Comparison of ENCODE assay signal across 17 mouse cellular contexts in the genomic region with DNA sequence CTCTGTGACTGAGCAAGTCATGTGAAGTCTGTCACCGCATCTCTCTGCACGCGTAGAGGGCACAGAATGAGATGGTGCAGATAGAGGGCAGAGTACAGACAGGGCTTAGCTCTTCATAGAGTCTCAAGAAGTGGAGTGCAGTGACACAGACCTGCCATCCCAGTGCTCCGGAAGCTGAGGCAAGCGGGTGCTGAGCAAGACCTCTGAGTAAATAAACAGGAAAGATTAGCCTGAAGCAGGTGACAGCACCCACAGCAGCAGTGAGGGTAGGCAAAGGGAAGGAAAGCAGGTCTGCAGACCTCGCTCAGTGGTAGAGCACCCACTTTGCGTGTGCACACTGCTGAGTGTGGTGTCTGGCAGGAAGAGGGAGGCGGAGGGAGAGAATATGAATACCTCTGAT. TPM values are rescaled to one million over a fixed set of nuclear protein-coding genes. Genes with fewer than 3 reads are reported as not detected.
DNase-seq lines count a peak whose midpoint lies in the region; ATAC-seq lines count a peak whose summit lies in the region.
"Had no signal": no experiment of that assay in that cellular context is flagged by ENCODE, and none has a peak within 500 bp of the region (broad histone marks: within the 10 kb centered on the region; RNA-seq: fewer than 3 reads in every experiment).

No protein-coding gene starts in this region.

- 0 out of 2 replicates have a peak, but pooled peaks have one; percentile 9 for ATAC-seq in megakaryocyte progenitor cell, adult 5-6 weeks (replicated peaks; ENCODE audit: poor library complexity)
- ATAC-seq: forebrain, embryonic 16.5 days had no signal

- peak; percentile 54 for DNase-seq in 416B (ENCODE audit: low read depth)
- peak; percentile 64 to 71 for DNase-seq in CD8-positive naive resting alpha-beta T cell, adult 2 months (ENCODE audit: low read depth in 2 of 2, low spot score in 2 of 2)
- DNase-seq in thymus, postnatal 0 days (ENCODE audit: low spot score), result peak; percentile 77
- DNase-seq in urinary bladder, adult 2 months (ENCODE audit: low spot score), result no peak
- no peak for DNase-seq in adrenal gland, postnatal 36 days
- no peak for DNase-seq in layer of hippocampus, adult 18-20 months (ENCODE audit: low spot score in 2 of 2)
- DNase-seq: cerebellum, adult 11 months; cerebellum, postnatal 36 days; gastrocnemius, adult 2 months; heart, postnatal 10 days; kidney, adult 2 months; liver; lung, embryonic 14.5 days; retina, postnatal 1 day had no signal

RNA-seq across cellular contexts. Expression of a gene that starts 15.7 kb away (rescaled TPM):
- 9.9 and 10.6 TPM in 2 replicates for total RNA-seq in megakaryocyte progenitor cell, adult 5-6 weeks (2015)
- 4.0 and 4.6 TPM in 2 replicates for total RNA-seq in megakaryocyte progenitor cell, adult 5-6 weeks (2017)
- polyA plus RNA-seq in thymus, postnatal 0 days (2015; fragmentation: Nextera tagmentation; extraction: Ambion mirVana), result 13.5 and 15.5 TPM in 2 replicates
- 37.8 and 40.6 TPM in 2 replicates for polyA plus RNA-seq in urinary bladder, adult 2 months (2012; rRNA removed)
- total RNA-seq in adrenal gland, postnatal 36 days (2021), result 1 to 10 TPM; 2.0 to 9.7 TPM
- total RNA-seq in layer of hippocampus, adult 18-20 months (2021), result under 1 TPM; 0.32 to 0.36 TPM
- total RNA-seq: midbrain, postnatal 0 days had no signal

Comparison
In these comparisons a context has a peak if more than half of its experiments do, and no peak if none do; other contexts are left out.
1. DNase-seq: peak in 416B (single experiment), CD8-positive naive resting alpha-beta T cell, adult 2 months (2 of 2) and thymus, postnatal 0 days (single experiment); none in urinary bladder, adult 2 months (single experiment), adrenal gland, postnatal 36 days (0 of 2) and layer of hippocampus, adult 18-20 months (0 of 2).